Mouse (Mus musculus): ENCODE data around the gene Crtc2.

DNA sequence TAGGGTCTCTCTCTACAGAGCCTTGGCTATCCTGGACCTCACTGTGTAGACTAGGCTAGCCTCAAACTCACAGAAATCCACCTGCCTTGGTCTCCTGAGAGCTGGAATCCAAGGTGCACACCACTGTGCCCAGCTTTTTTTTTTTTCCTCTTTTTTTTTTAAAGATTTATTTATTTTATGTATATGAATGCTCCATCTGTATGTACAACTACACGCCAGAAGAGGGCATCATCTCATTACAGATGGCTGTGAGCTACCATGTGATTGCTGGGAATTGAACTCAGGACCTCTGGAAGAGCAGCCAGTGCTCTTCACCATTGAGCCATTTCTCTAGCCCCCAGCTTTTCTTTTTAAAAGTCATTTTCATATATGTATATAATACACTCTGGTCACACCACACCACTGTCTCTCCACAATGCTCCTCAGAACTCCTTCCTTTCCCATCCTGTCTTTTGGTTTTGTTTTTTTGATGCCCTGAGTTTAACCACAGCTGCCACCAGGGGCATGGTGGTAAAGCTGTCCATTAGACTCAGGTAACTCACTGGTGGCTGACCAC, 38.1 kb upstream of the Crtc2 start:
- TF ChIP-seq POLR2A (IDR thresholded peaks at IDR 0.05; ENCODE audit: low read depth, low read length) (no peak), CTCF (IDR thresholded peaks at IDR 0.05; ENCODE audit: borderline replicate concordance, insufficient read depth, low read length) (no peak)
